ENCODE assay signal across 8 mouse cellular contexts in genomic region chr8:105607062-105607461, GRCm38 (mm10). TPM values are rescaled to one million over a fixed set of nuclear protein-coding genes. Genes with fewer than 3 reads are reported as not detected.
DNase-seq lines count a peak whose midpoint lies in the region; ATAC-seq and TF ChIP-seq lines count a peak whose summit lies in the region.

No protein-coding gene starts in this region.

- H3K4me3 ChIP-seq in lung, postnatal 0 days (ENCODE audit: low read depth, low read length) = peak overlapping the region; percentile 72
- peak overlapping the region; percentile 88 for H3K4me3 ChIP-seq in forebrain, embryonic 10.5 days
- H3K4me3 ChIP-seq in intestine, embryonic 16.5 days (ENCODE audit: low read length) = peak overlapping the region; percentile 81
- H3K4me3 ChIP-seq in neural tube, embryonic 14.5 days (ENCODE audit: low read depth, low read length) = peak overlapping the region; percentile 85

- DNase-seq in lung, postnatal 0 days (ENCODE audit: low spot score) = no peak
- no peak for DNase-seq in lung, adult 18-20 months
- no peak for DNase-seq in forebrain, embryonic 10.5 days (ENCODE audit: extremely low spot score, low spot score)
- DNase-seq in retina, embryonic 14.5 days (ENCODE audit: low spot score) = no peak
- DNase-seq in adipocyte (ENCODE audit: low spot score) = no peak

- no peaks in the 10 kb centered on the region for H3K9me3 ChIP-seq in lung, postnatal 0 days (ENCODE audit: low read length)
- no peaks in the 10 kb centered on the region for H3K9me3 ChIP-seq in forebrain, embryonic 10.5 days
- no peaks in the 10 kb centered on the region for H3K9me3 ChIP-seq in intestine, embryonic 16.5 days (ENCODE audit: control insufficient read depth, low read length)
- H3K9me3 ChIP-seq in neural tube, embryonic 14.5 days (ENCODE audit: control insufficient read depth, low read length) = no peaks in the 10 kb centered on the region

- H3K36me3 ChIP-seq in lung, postnatal 0 days (ENCODE audit: insufficient read depth, low read length) = no peaks in the 10 kb centered on the region
- no peaks in the 10 kb centered on the region for H3K36me3 ChIP-seq in forebrain, embryonic 10.5 days (replicated peaks)
- no peaks in the 10 kb centered on the region for H3K36me3 ChIP-seq in intestine, embryonic 16.5 days (ENCODE audit: control insufficient read depth, insufficient read depth, low read length)
- no peaks in the 10 kb centered on the region for H3K36me3 ChIP-seq in neural tube, embryonic 14.5 days (ENCODE audit: control insufficient read depth, insufficient read depth, low read length)

- H3K27ac ChIP-seq in lung, postnatal 0 days (ENCODE audit: low read length) = peak overlapping the region; percentile 92
- H3K27ac ChIP-seq in forebrain, embryonic 10.5 days = peak overlapping the region; percentile 88
- H3K27ac ChIP-seq in intestine, embryonic 16.5 days (ENCODE audit: low read length) = peak overlapping the region; percentile 87
- H3K27ac ChIP-seq in neural tube, embryonic 14.5 days (ENCODE audit: low read depth, low read length) = peak overlapping the region; percentile 88; the same call in 1 of the 2 replicates

- ATAC-seq in lung, postnatal 0 days = no peak
- ATAC-seq in intestine, embryonic 16.5 days = no peak
- ATAC-seq in neural tube, embryonic 14.5 days (ENCODE audit: low read depth) = no peak
- no peak for ATAC-seq in activated CD4-positive, CD25-positive, alpha-beta regulatory T cell, adult 4 months

- no peaks in the 10 kb centered on the region for H3K27me3 ChIP-seq in lung, postnatal 0 days (replicated peaks; ENCODE audit: insufficient read depth, low read length)
- H3K27me3 ChIP-seq in forebrain, embryonic 10.5 days (ENCODE audit: poor library complexity, severe bottlenecking) = peaks cover 25% of the 10 kb centered on the region
- 0 out of 2 replicates have a peak, but pooled peaks cover 2% of the 10 kb centered on the region for H3K27me3 ChIP-seq in intestine, embryonic 16.5 days (replicated peaks; ENCODE audit: control insufficient read depth, insufficient read depth, low read length)
- no peaks in the 10 kb centered on the region for H3K27me3 ChIP-seq in neural tube, embryonic 14.5 days (ENCODE audit: control insufficient read depth, insufficient read depth, low read length)

- 0 out of 2 replicates have a peak, but pooled peaks cover 4% of the 10 kb centered on the region for H3K4me1 ChIP-seq in lung, postnatal 0 days (ENCODE audit: insufficient read depth, low read depth, low read length)
- H3K4me1 ChIP-seq in forebrain, embryonic 10.5 days = peaks cover 38% of the 10 kb centered on the region
- peaks cover 19% of the 10 kb centered on the region for H3K4me1 ChIP-seq in intestine, embryonic 16.5 days (ENCODE audit: control insufficient read depth, insufficient read depth, low read length)
- H3K4me1 ChIP-seq in neural tube, embryonic 14.5 days (ENCODE audit: control insufficient read depth, insufficient read depth, low read length) = peaks cover 16% of the 10 kb centered on the region

- no peak for TF ChIP-seq CTCF in lung, postnatal 0 days (IDR thresholded peaks at IDR 0.05)

- 7% methylated on average over 10 of the region's 10 CpGs for WGBS in lung, postnatal 0 days
- WGBS in forebrain, embryonic 10.5 days = 7% methylated on average over 10 of the region's 10 CpGs
- 6% methylated on average over 10 of the region's 10 CpGs for WGBS in intestine, embryonic 16.5 days
- 4% methylated on average over 10 of the region's 10 CpGs for WGBS in neural tube, embryonic 14.5 days

- no peak for TF ChIP-seq EP300 in lung, postnatal 0 days (IDR thresholded peaks at IDR 0.05)

- H3K4me2 ChIP-seq in lung, postnatal 0 days (replicated peaks; ENCODE audit: low read depth, low read length) = peak overlapping the region; percentile 71
- peak overlapping the region; percentile 94 for H3K4me2 ChIP-seq in intestine, embryonic 16.5 days (ENCODE audit: low read depth, low read length)
- peak overlapping the region; percentile 96 for H3K4me2 ChIP-seq in neural tube, embryonic 14.5 days (ENCODE audit: low read depth, low read length)

- H3K9ac ChIP-seq in lung, postnatal 0 days (replicated peaks; ENCODE audit: low read depth) = peak overlapping the region; percentile 90
- peak overlapping the region; percentile 87 for H3K9ac ChIP-seq in intestine, embryonic 16.5 days (ENCODE audit: low read depth, low read length)
- H3K9ac ChIP-seq in neural tube, embryonic 14.5 days (replicated peaks; ENCODE audit: low read depth, low read length) = peak overlapping the region; percentile 91

RNA-seq across cellular contexts. Expression of gene Ripor1, which starts 2.0 kb away (rescaled TPM):
- polyA plus RNA-seq in lung, postnatal 0 days (2015; fragmentation: Nextera tagmentation; extraction: Ambion mirVana) = 25.5 and 28.5 TPM in 2 replicates
- polyA plus RNA-seq in forebrain, embryonic 10.5 days (2016; fragmentation: Nextera tagmentation; extraction: Ambion mirVana) = 13.9 and 14.4 TPM in 2 replicates
- polyA plus RNA-seq in intestine, embryonic 16.5 days (2015; fragmentation: Nextera tagmentation; extraction: Ambion mirVana) = 17.1 and 17.8 TPM in 2 replicates
- polyA plus RNA-seq in neural tube, embryonic 14.5 days (2014; fragmentation: Nextera tagmentation; extraction: Ambion mirVana) = 25.8 and 29.6 TPM in 2 replicates
- 1 to 10 TPM; 6.7 to 7.9 TPM for polyA plus RNA-seq in activated CD4-positive, CD25-positive, alpha-beta regulatory T cell, adult 4 months (2017; shearing (Covaris generic))

RNA-seq across cellular contexts. Expression of gene Ctcf, which starts 29.3 kb away (rescaled TPM):
- polyA plus RNA-seq in lung, postnatal 0 days (2015; fragmentation: Nextera tagmentation; extraction: Ambion mirVana) = 71.3 and 73.6 TPM in 2 replicates
- polyA plus RNA-seq in forebrain, embryonic 10.5 days (2016; fragmentation: Nextera tagmentation; extraction: Ambion mirVana) = 146 and 150 TPM in 2 replicates
- 73.7 and 86.4 TPM in 2 replicates for polyA plus RNA-seq in intestine, embryonic 16.5 days (2015; fragmentation: Nextera tagmentation; extraction: Ambion mirVana)
- 81.3 and 85.6 TPM in 2 replicates for polyA plus RNA-seq in neural tube, embryonic 14.5 days (2014; fragmentation: Nextera tagmentation; extraction: Ambion mirVana)
- 10 to 100 TPM; 51.3 to 61.4 TPM for polyA plus RNA-seq in activated CD4-positive, CD25-positive, alpha-beta regulatory T cell, adult 4 months (2017; shearing (Covaris generic))

RNA-seq across cellular contexts. Expression of gene Agrp, which starts 30.1 kb away (rescaled TPM):
- polyA plus RNA-seq in lung, postnatal 0 days (2015; fragmentation: Nextera tagmentation; extraction: Ambion mirVana) = 0.44 and 0.75 TPM in 2 replicates
- 0.38 and 0.84 TPM in 2 replicates for polyA plus RNA-seq in forebrain, embryonic 10.5 days (2016; fragmentation: Nextera tagmentation; extraction: Ambion mirVana)
- 0.66 and 0.92 TPM in 2 replicates for polyA plus RNA-seq in intestine, embryonic 16.5 days (2015; fragmentation: Nextera tagmentation; extraction: Ambion mirVana)
- 0.71 and 1.3 TPM in 2 replicates for polyA plus RNA-seq in neural tube, embryonic 14.5 days (2014; fragmentation: Nextera tagmentation; extraction: Ambion mirVana)
- polyA plus RNA-seq in activated CD4-positive, CD25-positive, alpha-beta regulatory T cell, adult 4 months (2017; shearing (Covaris generic)) = under 1 TPM in 1 of 2 experiments, not detected in 1; 0.87 TPM

RNA-seq across cellular contexts. Expression of gene Atp6v0d1, which starts 41.2 kb away (rescaled TPM):
- polyA plus RNA-seq in lung, postnatal 0 days (2015; fragmentation: Nextera tagmentation; extraction: Ambion mirVana) = 141 and 146 TPM in 2 replicates
- 65.3 and 73.4 TPM in 2 replicates for polyA plus RNA-seq in forebrain, embryonic 10.5 days (2016; fragmentation: Nextera tagmentation; extraction: Ambion mirVana)
- polyA plus RNA-seq in intestine, embryonic 16.5 days (2015; fragmentation: Nextera tagmentation; extraction: Ambion mirVana) = 115 and 125 TPM in 2 replicates
- 235 and 254 TPM in 2 replicates for polyA plus RNA-seq in neural tube, embryonic 14.5 days (2014; fragmentation: Nextera tagmentation; extraction: Ambion mirVana)
- polyA plus RNA-seq in activated CD4-positive, CD25-positive, alpha-beta regulatory T cell, adult 4 months (2017; shearing (Covaris generic)) = 10 to 100 TPM; 40.7 to 42.8 TPM
